Mouse (Mus musculus): Measurements from ENCODE around the gene Ankrd36. TPM values are rescaled to one million over a fixed set of nuclear protein-coding genes. Genes with fewer than 3 reads are reported as not detected.
"Not testable (repeated sequence)": the region's sequence is repeated elsewhere in the genome, so short reads cannot be mapped to it uniquely, and the experiment has no call there.

Ankrd36 gene
- total RNA-seq, 1 experiment from 2014 or later, result not detected

GRCm38 (mm10) chr11:5611918-5612317 is 42.4 kb downstream of the Ankrd36 start:
- not testable (repeated sequence) for ATAC-seq (ENCODE audit: extremely low read depth, insufficient number of reproducible peaks, low FRiP score, poor library complexity, severe bottlenecking)

DNA sequence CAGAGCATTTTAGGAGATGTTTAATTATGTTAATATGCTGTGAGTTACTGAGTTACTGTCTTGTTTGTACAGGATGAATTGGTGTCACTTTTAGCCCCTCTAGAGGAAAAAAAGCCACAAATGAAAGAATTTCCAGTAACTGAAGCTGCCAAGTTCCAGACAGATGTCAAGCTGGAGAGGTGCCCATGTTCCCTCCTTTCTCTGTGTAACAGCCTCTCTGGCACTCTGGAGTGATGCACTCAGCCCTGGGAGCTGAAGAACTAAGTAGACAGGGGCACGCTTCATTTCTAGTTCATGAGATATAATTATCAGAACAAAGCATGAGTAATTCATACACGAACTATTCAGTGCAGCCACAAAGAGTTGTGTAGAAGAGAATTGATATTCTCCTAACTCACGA is 45.0 kb downstream of the Ankrd36 start:
- ATAC-seq (ENCODE audit: extremely low read depth, insufficient number of reproducible peaks, low FRiP score, poor library complexity, severe bottlenecking), result no peak

GRCm38 (mm10) chr11:5625101-5625500 is 55.6 kb downstream of the Ankrd36 start:
- no peak for ATAC-seq (ENCODE audit: extremely low read depth, insufficient number of reproducible peaks, low FRiP score, poor library complexity, severe bottlenecking)

GRCm38 (mm10) chr11:5629033-5629432 is 59.5 kb downstream of the Ankrd36 start:
- ATAC-seq (ENCODE audit: extremely low read depth, insufficient number of reproducible peaks, low FRiP score, poor library complexity, severe bottlenecking), result peak; percentile 60

- no peak for ATAC-seq (ENCODE audit: extremely low read depth, insufficient number of reproducible peaks, low FRiP score, poor library complexity, severe bottlenecking)
Observed at GRCm38 (mm10) chr11:5643085-5643484, 73.6 kb downstream of the Ankrd36 start.

DNA sequence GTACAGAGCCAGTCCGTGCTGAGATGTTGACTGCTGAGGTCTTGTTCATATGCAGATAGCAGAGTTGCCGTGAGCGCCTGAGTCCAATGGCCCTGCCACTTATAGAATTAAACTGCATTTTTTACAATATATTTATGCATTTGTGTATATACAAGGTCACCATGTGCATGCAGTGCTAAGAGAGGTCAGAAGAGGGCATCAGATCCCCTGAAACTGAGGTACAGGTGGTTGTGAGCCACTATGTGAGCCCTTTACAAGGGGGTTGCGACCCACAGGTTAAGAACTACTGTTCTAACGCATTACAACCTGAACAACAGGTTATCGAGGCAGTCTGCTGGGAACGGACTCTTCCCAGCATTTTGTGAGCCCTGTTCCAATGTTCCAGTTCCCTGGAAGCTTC is 80.8 kb downstream of the Ankrd36 start:
- ATAC-seq (ENCODE audit: extremely low read depth, insufficient number of reproducible peaks, low FRiP score, poor library complexity, severe bottlenecking), result 0 out of 2 replicates have a peak, but pooled peaks have one; percentile 16

DNA sequence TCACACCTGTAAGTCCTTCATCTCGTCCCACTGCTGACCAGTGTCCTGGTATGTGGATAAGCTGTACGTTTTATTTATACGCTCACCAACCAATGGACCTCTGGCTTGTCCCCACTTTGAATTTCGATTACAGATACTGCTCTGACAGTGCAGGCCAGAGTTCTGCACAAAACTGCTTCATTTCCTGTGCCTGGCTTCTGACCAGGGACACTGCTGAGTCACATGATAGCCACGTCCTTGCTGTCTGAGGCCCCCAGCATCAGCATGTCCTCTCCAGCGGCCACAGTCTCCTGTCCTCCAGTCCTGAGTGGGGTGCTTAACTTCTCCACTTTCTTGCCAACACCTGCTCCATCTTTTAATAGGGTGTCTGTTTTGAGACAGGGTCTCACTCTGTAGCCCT is 113.1 kb downstream of the Ankrd36 start:
- ATAC-seq (ENCODE audit: extremely low read depth, insufficient number of reproducible peaks, low FRiP score, poor library complexity, severe bottlenecking), result no peak

- no peak for ATAC-seq (ENCODE audit: extremely low read depth, insufficient number of reproducible peaks, low FRiP score, poor library complexity, severe bottlenecking)
Observed at GRCm38 (mm10) chr11:5684283-5684682, 114.8 kb downstream of the Ankrd36 start.

DNA sequence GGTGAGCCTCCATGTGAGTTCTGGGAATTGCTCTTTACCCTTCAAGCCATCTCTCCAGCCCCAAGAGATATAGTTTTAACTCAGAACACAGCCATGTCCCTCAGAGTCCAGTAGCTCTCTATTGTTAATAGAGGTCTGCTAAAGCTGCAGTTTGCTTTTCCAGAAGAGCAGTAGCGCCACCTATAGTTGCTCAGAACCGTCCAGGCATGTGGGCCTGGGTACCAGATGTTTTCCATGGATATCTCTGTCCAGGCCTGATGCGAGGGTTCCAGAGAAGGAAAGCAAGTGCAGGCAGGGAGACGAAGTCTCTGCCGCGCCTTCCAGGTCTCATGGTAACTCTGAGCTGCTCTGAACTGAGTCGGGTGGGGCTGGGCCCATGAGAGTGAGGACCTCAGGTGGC is 122.3 kb downstream of the Ankrd36 start:
- no peak for ATAC-seq (ENCODE audit: extremely low read depth, insufficient number of reproducible peaks, low FRiP score, poor library complexity, severe bottlenecking)

GRCm38 (mm10) chr11:5700808-5701207 is 131.3 kb downstream of the Ankrd36 start:
- no peak for ATAC-seq (ENCODE audit: extremely low read depth, insufficient number of reproducible peaks, low FRiP score, poor library complexity, severe bottlenecking)

GRCm38 (mm10) chr11:5701300-5701699 is 131.8 kb downstream of the Ankrd36 start:
- no peak for ATAC-seq (ENCODE audit: extremely low read depth, insufficient number of reproducible peaks, low FRiP score, poor library complexity, severe bottlenecking)

DNA sequence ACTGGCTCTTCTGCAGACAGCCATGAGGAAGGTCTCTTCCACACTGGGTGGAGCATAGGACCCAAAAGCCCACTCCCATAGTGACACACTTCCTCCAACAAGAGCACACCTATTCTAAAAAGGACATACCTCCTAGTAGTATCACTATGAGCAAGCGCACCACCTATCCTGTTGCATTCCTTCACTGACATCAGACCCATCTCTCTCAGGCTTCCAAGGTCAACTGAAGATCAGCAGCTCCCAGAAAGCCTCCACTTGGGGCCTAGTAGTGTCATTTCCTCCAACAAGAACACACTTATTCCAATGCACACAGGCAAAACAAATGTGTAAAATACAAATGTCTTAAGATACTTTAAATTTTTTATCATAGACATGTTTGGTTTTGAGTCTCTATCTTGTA is 132.3 kb downstream of the Ankrd36 start:
- no peak for ATAC-seq (ENCODE audit: extremely low read depth, insufficient number of reproducible peaks, low FRiP score, poor library complexity, severe bottlenecking)

DNA sequence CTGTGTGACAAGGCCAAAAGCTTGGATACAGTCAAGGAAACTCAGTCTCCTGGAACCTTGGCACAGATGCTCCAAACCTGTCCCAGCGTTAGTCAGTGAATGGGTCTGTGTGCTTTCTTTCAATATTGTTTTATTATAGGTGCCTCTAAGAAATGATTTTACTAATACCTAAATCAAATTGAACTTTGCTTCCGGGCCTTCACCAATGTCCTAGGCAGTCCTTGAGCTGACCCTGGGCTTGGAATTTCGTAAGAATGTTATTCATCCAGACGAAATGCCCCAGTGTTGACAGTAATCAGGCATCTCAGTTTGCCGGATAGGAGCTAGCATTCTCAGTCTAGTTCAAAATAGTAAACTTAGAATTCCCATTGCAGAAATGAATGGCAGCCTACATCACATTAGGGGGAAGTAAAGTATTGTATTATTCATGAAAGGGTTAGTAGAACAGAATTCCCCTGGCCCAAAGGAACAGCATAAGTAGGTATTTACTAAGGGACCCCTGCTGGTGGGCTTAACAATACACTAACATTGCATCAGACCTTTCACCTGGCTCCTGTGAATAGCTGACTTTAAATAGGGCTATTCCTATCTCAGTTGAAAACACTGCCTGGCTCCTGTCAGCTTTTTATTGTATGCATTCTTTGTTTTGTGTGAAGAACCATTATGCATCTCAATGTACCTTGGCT is 132.9 kb downstream of the Ankrd36 start:
- ATAC-seq (ENCODE audit: extremely low read depth, insufficient number of reproducible peaks, low FRiP score, poor library complexity, severe bottlenecking), result no peak

DNA sequence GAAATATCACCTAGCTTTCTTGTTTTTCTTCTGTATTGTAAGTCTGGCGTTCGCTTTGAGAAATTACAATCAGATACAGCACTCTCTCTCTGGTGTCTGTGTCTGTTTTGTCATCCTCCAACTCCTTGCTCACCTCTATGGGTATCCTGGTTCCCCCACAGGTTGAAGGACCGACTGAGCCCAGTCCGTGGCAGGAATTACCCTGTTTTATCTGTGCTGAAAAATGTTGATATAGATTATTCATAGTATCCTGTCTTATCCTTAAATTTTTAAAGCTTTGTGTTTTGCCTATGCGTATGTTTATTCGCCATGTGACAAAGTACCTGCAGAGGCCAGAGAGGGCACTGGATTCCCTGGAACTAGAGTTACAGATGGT is 133.5 kb downstream of the Ankrd36 start:
- no peak for ATAC-seq (ENCODE audit: extremely low read depth, insufficient number of reproducible peaks, low FRiP score, poor library complexity, severe bottlenecking)

- no peak for ATAC-seq (ENCODE audit: extremely low read depth, insufficient number of reproducible peaks, low FRiP score, poor library complexity, severe bottlenecking)
Observed at GRCm38 (mm10) chr11:5703341-5703740, 133.9 kb downstream of the Ankrd36 start.

GRCm38 (mm10) chr11:5705972-5706371 is 136.5 kb downstream of the Ankrd36 start:
- ATAC-seq (ENCODE audit: extremely low read depth, insufficient number of reproducible peaks, low FRiP score, poor library complexity, severe bottlenecking), result no peak

DNA sequence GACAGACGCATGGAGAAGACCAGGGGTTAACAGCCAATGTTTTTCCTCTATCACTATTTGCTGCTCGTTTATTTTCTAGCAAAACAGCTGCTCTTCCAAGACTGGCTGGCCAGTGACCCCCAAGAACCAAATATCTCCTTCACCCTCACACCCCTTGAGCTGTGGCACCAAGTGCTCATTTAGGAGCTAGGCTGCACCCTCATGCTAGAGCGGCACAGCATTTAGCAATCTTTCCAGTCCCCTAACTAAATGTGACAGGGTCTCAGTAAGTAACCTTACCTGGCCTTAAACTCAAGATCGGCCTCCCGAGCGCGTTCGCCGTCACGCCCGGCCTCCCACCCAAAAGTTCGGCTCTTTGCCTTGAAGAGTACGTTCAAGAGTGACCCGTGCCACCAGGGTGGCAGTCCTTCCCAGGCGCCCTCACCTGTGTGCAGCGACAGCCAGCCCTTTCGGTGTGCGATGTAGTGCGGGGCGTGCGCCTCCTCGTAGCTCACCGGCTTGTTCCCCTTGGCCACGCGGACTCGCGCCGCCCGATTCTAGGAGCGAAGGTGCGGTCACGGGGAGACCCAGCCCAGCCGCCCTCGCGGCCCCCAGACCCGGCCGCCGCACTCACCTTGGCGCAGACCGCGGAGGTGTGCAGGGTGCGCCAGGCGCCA is 137.5 kb downstream of the Ankrd36 start:
- ATAC-seq (ENCODE audit: extremely low read depth, insufficient number of reproducible peaks, low FRiP score, poor library complexity, severe bottlenecking), result peak; percentile 27; the same call in 1 of the 2 replicates

GRCm38 (mm10) chr11:5707530-5708353 is 138.3 kb downstream of the Ankrd36 start:
- peak; percentile 91 for ATAC-seq (ENCODE audit: extremely low read depth, insufficient number of reproducible peaks, low FRiP score, poor library complexity, severe bottlenecking)

DNA sequence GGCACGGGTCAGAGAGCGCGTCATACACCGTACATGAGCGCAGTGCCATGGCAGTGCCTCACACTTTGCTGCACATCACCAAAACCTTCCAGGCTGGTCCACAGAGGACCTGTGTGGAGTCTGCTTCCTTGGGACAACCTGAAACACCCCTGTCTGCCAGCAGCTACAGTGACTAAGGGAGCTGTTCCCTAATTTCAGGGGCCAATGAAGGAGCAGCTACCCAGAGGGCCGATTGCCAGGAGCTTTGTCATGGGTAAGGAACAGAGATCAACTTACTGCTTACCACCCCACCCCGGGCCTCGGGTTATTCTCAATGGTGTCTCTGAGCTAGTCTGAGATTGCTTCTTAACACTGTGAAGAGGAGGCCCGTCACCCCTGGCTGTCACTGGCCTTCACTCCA is 145.7 kb downstream of the Ankrd36 start:
- ATAC-seq (ENCODE audit: extremely low read depth, insufficient number of reproducible peaks, low FRiP score, poor library complexity, severe bottlenecking), result no peak

- ATAC-seq (ENCODE audit: extremely low read depth, insufficient number of reproducible peaks, low FRiP score, poor library complexity, severe bottlenecking), result no peak
Observed at GRCm38 (mm10) chr11:5715630-5716105, 146.2 kb downstream of the Ankrd36 start, which contains the start of gene Mrps24. Mrps24 (minus strand) TSS chr11:5715680.
